Comparison of ENCODE assay signal across 21 mouse cellular contexts in genomic region chr3:153769220-153769619, GRCm38 (mm10). TPM values are rescaled to one million over a fixed set of nuclear protein-coding genes. Genes with fewer than 3 reads are reported as not detected.
A peak's percentile ranks its signal among the peaks of the same experiment; 100 is the strongest.
DNase-seq lines count a peak whose midpoint lies in the region; ATAC-seq and TF ChIP-seq lines count a peak whose summit lies in the region.
"Had no signal": no experiment of that assay in that cellular context is flagged by ENCODE, and none has a peak within 500 bp of the region (broad histone marks: within the 10 kb centered on the region; RNA-seq: fewer than 3 reads in every experiment).

No protein-coding gene starts in this region.

- H3K9me3 ChIP-seq in heart, embryonic 10.5 days = no peaks in the 10 kb centered on the region
- H3K9me3 ChIP-seq in liver, embryonic 12.5 days (replicated peaks) = peaks cover 7% of the 10 kb centered on the region; the same call in 1 of the 2 replicates
- 0 out of 2 replicates have a peak, but pooled peaks cover 2% of the 10 kb centered on the region for H3K9me3 ChIP-seq in liver, embryonic 13.5 days (replicated peaks)
- H3K9me3 ChIP-seq in liver, embryonic 11.5 days (ENCODE audit: control insufficient read depth, low read length) = no peaks in the 10 kb centered on the region; the same call in 1 of the 2 replicates
- no peaks in the 10 kb centered on the region for H3K9me3 ChIP-seq in MEL (replicated peaks; ENCODE audit: insufficient read depth, low read length)

- peaks cover 12% of the 10 kb centered on the region for H3K4me1 ChIP-seq in heart, embryonic 10.5 days
- peaks cover 68% of the 10 kb centered on the region for H3K4me1 ChIP-seq in liver, embryonic 12.5 days
- peaks cover 73% of the 10 kb centered on the region for H3K4me1 ChIP-seq in liver, embryonic 13.5 days (replicated peaks)
- peaks cover 35% of the 10 kb centered on the region for H3K4me1 ChIP-seq in liver, embryonic 11.5 days (replicated peaks; ENCODE audit: control insufficient read depth, insufficient read depth, low read length)
- peaks cover 38 to 41% of the 10 kb centered on the region in 2 experiments for H3K4me1 ChIP-seq in MEL (ENCODE audit: control insufficient read depth in 1 of 2, insufficient read depth in 2 of 2, low read length in 2 of 2)

- intact Hi-C loops in heart, postnatal 10 days (cut with DNase I) = no loop called here

- no peaks in the 10 kb centered on the region for H3K79me2 ChIP-seq in MEL (ENCODE audit: control insufficient read depth, insufficient read depth, low read length, poor library complexity)

- DNase-seq in heart, embryonic 10.5 days (ENCODE audit: low spot score) = no peak
- no peak for DNase-seq in heart, postnatal 10 days
- DNase-seq in liver = no peak
- no peak for DNase-seq in liver, embryonic 13.5 days
- DNase-seq in liver, embryonic 11.5 days (ENCODE audit: low spot score) = no peak
- DNase-seq in MEL (ENCODE audit: low read depth, low spot score) = no peak
- no peak for DNase-seq in kidney, adult 8-10 months
- DNase-seq: adrenal gland, adult 2 months; adrenal gland, adult 8-10 months; adrenal gland, postnatal 10 days; adrenal gland, postnatal 14 days; adrenal gland, postnatal 25 days; adrenal gland, postnatal 36 days; B cell, adult 2 months; cerebellum, adult 11 months; cerebellum, adult 11-12 months; cerebellum, adult 18-20 months had no signal

- no peaks in the 10 kb centered on the region for H3K36me3 ChIP-seq in heart, embryonic 10.5 days
- H3K36me3 ChIP-seq in liver, embryonic 12.5 days = no peaks in the 10 kb centered on the region
- no peaks in the 10 kb centered on the region for H3K36me3 ChIP-seq in liver, embryonic 13.5 days
- no peaks in the 10 kb centered on the region for H3K36me3 ChIP-seq in liver, embryonic 11.5 days (ENCODE audit: control insufficient read depth, insufficient read depth, low read length)
- H3K36me3 ChIP-seq in MEL (ENCODE audit: control insufficient read depth in 1 of 2, insufficient read depth in 2 of 2, low read length in 2 of 2) = peaks cover 0 to 45% of the 10 kb centered on the region in 2 experiments; a peak in 2 of 4 replicates
- H3K36me3 ChIP-seq: G1E had no signal

- no peak overlapping the region for H3K4me3 ChIP-seq in heart, embryonic 10.5 days
- H3K4me3 ChIP-seq in liver, embryonic 12.5 days = no peak overlapping the region
- H3K4me3 ChIP-seq in liver, embryonic 13.5 days (replicated peaks) = no peak overlapping the region
- H3K4me3 ChIP-seq in liver, embryonic 11.5 days (ENCODE audit: low read depth, low read length) = no peak overlapping the region
- H3K4me3 ChIP-seq in MEL (ENCODE audit: control insufficient read depth in 1 of 2, insufficient read depth in 1 of 2, low read depth in 2 of 2, low read length in 2 of 2) = peak overlapping the region in 1 of 2 experiments; percentile 55; a peak in 2 of 4 replicates

- H3K4me2 ChIP-seq in liver, embryonic 12.5 days = no peak overlapping the region
- no peak overlapping the region for H3K4me2 ChIP-seq in liver, embryonic 13.5 days
- no peak overlapping the region for H3K4me2 ChIP-seq in liver, embryonic 11.5 days

- no peak for TF ChIP-seq EP300 in MEL (IDR thresholded peaks at IDR 0.05; ENCODE audit: low read depth in 1 of 2, low read length in 2 of 2)

- H3K27me3 ChIP-seq in heart, embryonic 10.5 days (ENCODE audit: insufficient read depth, poor library complexity, severe bottlenecking) = no peaks in the 10 kb centered on the region
- no peaks in the 10 kb centered on the region for H3K27me3 ChIP-seq in liver, embryonic 12.5 days (replicated peaks)
- no peaks in the 10 kb centered on the region for H3K27me3 ChIP-seq in liver, embryonic 13.5 days
- no peaks in the 10 kb centered on the region; the same call in 1 of the 2 replicates for H3K27me3 ChIP-seq in liver, embryonic 11.5 days (replicated peaks; ENCODE audit: control insufficient read depth, insufficient read depth, low read length)
- H3K27me3 ChIP-seq in MEL (ENCODE audit: control insufficient read depth in 1 of 2, insufficient read depth in 2 of 2, low read length in 2 of 2) = no peaks in the 10 kb centered on the region
- H3K27me3 ChIP-seq: Patski had no signal

- ATAC-seq in liver, embryonic 12.5 days = peak; percentile 23; the same call in 1 of the 2 replicates
- ATAC-seq in liver, embryonic 13.5 days (ENCODE audit: low read depth) = no peak
- ATAC-seq in liver, embryonic 11.5 days (replicated peaks; ENCODE audit: low FRiP score) = no peak
- ATAC-seq: Patski had no signal

- no peak for TF ChIP-seq POLR2A in MEL (IDR thresholded peaks at IDR 0.05; ENCODE audit: control insufficient read depth in 1 of 2, insufficient read depth in 1 of 2, low read depth in 1 of 2, low read length in 2 of 2, poor library complexity in 1 of 2)

- H3K27ac ChIP-seq in heart, embryonic 10.5 days = 0 out of 2 replicates have a peak overlapping the region, but pooled peaks have one; percentile 18
- H3K27ac ChIP-seq in liver, embryonic 12.5 days = no peak overlapping the region
- H3K27ac ChIP-seq in liver, embryonic 13.5 days = 0 out of 2 replicates have a peak overlapping the region, but pooled peaks have one; percentile 14
- no peak overlapping the region for H3K27ac ChIP-seq in liver, embryonic 11.5 days (ENCODE audit: low read depth, low read length)
- H3K27ac ChIP-seq in MEL (ENCODE audit: control insufficient read depth, low read depth, low read length) = peak overlapping the region; percentile 72

- peak overlapping the region; percentile 40 for H3K9ac ChIP-seq in liver, embryonic 12.5 days
- H3K9ac ChIP-seq in liver, embryonic 13.5 days = no peak overlapping the region
- no peak overlapping the region for H3K9ac ChIP-seq in liver, embryonic 11.5 days (ENCODE audit: low read depth, low read length)
- peak overlapping the region; percentile 53 for H3K9ac ChIP-seq in MEL (ENCODE audit: control insufficient read depth, low read depth, low read length, poor library complexity, severe bottlenecking)

- TF ChIP-seq CTCF in MEL (IDR thresholded peaks at IDR 0.05 in 2 of 3, conservative IDR thresholded peaks at IDR 0.05 in 1 of 3; ENCODE audit: control insufficient read depth in 1 of 3, insufficient read depth in 1 of 3, low read depth in 2 of 3, low read length in 3 of 3, poor library complexity in 1 of 3, severe bottlenecking in 1 of 3) = no peak

- 82% methylated on average over 5 of the region's 5 CpGs for WGBS in heart, embryonic 10.5 days
- WGBS in liver, embryonic 12.5 days (ENCODE audit: insufficient replicate concordance) = 72% methylated on average over 5 of the region's 5 CpGs
- WGBS in liver, embryonic 13.5 days (ENCODE audit: insufficient replicate concordance) = 71% methylated on average over 5 of the region's 5 CpGs
- 84% methylated on average over 5 of the region's 5 CpGs for WGBS in liver, embryonic 11.5 days

- TF ChIP-seq RAD21 in MEL (IDR thresholded peaks at IDR 0.05; ENCODE audit: low read depth, low read length) = no peak

TF ChIP-seq in MEL, 35 proteins besides CTCF, POLR2A, EP300 and RAD21:
- TF ChIP-seq TBP (IDR thresholded peaks at IDR 0.05; ENCODE audit: low read depth, low read length) (no peak), MEF2A (IDR thresholded peaks at IDR 0.05; ENCODE audit: extremely low read depth, insufficient replicate concordance, low read depth, low read length, poor library complexity, severe bottlenecking) (0 out of 2 replicates have a peak, but pooled peaks have one; percentile 51), E2F4 (IDR thresholded peaks at IDR 0.05; ENCODE audit: borderline replicate concordance, low read depth, low read length) (no peak), KAT2A (conservative IDR thresholded peaks at IDR 0.05; ENCODE audit: low read depth, low read length) (no peak), USF2 (IDR thresholded peaks at IDR 0.05; ENCODE audit: borderline replicate concordance in 1 of 2, insufficient read depth in 1 of 2, low read depth in 1 of 2, low read length in 2 of 2) (no peak), POLR2AphosphoS5 (IDR thresholded peaks at IDR 0.05; ENCODE audit: borderline replicate concordance, low read depth, low read length) (no peak), MYB (IDR thresholded peaks at IDR 0.05; ENCODE audit: low read depth, low read length) (no peak), GABPA (IDR thresholded peaks at IDR 0.05; ENCODE audit: low read depth, low read length) (no peak), MAFK (IDR thresholded peaks at IDR 0.05; ENCODE audit: borderline replicate concordance, low read depth, low read length) (no peak), ZKSCAN1 (IDR thresholded peaks at IDR 0.05; ENCODE audit: low read depth, low read length) (peak; percentile 96)

RNA-seq across cellular contexts. Expression of gene St6galnac3, which starts 44.2 kb away (rescaled TPM):
- polyA plus RNA-seq in heart, embryonic 10.5 days (2016; fragmentation: Nextera tagmentation; extraction: Ambion mirVana) = 26.7 and 38.4 TPM in 2 replicates
- total RNA-seq in heart, postnatal 10 days (2021) = 10 to 100 TPM in 1 of 2 experiments, 1 to 10 TPM in 1; 8.5 to 14.8 TPM
- polyA plus RNA-seq in liver, embryonic 12.5 days (2016; fragmentation: Nextera tagmentation; extraction: Ambion mirVana) = 12.9 and 13.6 TPM in 2 replicates
- polyA plus RNA-seq in liver, embryonic 13.5 days (2015; fragmentation: Nextera tagmentation; extraction: Ambion mirVana) = 8.3 and 9.6 TPM in 2 replicates
- polyA plus RNA-seq in liver, embryonic 11.5 days (2014; fragmentation: Nextera tagmentation; extraction: Ambion mirVana) = 21.8 and 27.2 TPM in 2 replicates
- 7.8 and 10.0 TPM in 2 replicates for total RNA-seq in MEL (2012; rRNA removed)
- 10 to 100 TPM in 1 of 2 experiments, not detected in 1; 11.4 TPM for polyA plus RNA-seq in MEL (2012; ENCODE audit: insufficient read depth in 1 of 2, insufficient read length in 2 of 2, low read depth in 1 of 2, low replicate concordance in 2 of 2, missing spikeins in 1 of 2)
- polyA plus RNA-seq: C2C12 had no signal

Comparison
In these comparisons a context has a peak if more than half of its experiments do, and no peak if none do; other contexts are left out.
1. H3K27ac ChIP-seq: peak in heart, embryonic 10.5 days (single experiment), liver, embryonic 13.5 days (single experiment) and MEL (single experiment); none in liver, embryonic 12.5 days (single experiment) and liver, embryonic 11.5 days (single experiment).
2. H3K9ac ChIP-seq: peak in liver, embryonic 12.5 days (single experiment) and MEL (single experiment); none in liver, embryonic 13.5 days (single experiment) and liver, embryonic 11.5 days (single experiment).